Mouse (Mus musculus) bone marrow, adult 2 months (tissue): ENCODE data around the gene Jmjd1c. TPM values are rescaled to one million over a fixed set of nuclear protein-coding genes. Genes with fewer than 3 reads are reported as not detected.

Experiments used
- H3K27ac ChIP-seq: fragments of 200-500 bp; 2 replicates; pipeline ENCODE4 v1.5.1; 2012; ENCODE audit warnings: low read depth, mild to moderate bottlenecking, control low read depth, inconsistent platforms, low read length; ENCODE audit not compliant: control insufficient read depth, poor library complexity, insufficient read depth
- H3K4me1 ChIP-seq: fragments of 200-500 bp; 2 replicates; pipeline ENCODE4 v1.6.1; 2011; ENCODE audit warnings: low read length; ENCODE audit not compliant: control insufficient read depth, insufficient read depth
- H3K4me3 ChIP-seq: fragments of 200-500 bp; replicated peaks from 2 replicates; pipeline ENCODE3; 2011; ENCODE audit warnings: mild to moderate bottlenecking, low read depth, low read length, control low read depth; ENCODE audit not compliant: control insufficient read depth
- CTCF ChIP-seq: fragments of 200-500 bp; IDR thresholded peaks from 2 replicates; pipeline ENCODE4 v1.5.1; 2011; ENCODE audit warnings: low read length, control low read depth; ENCODE audit not compliant: control insufficient read depth, insufficient read depth
- POLR2A ChIP-seq: fragments of 200-500 bp; IDR thresholded peaks from 2 replicates; pipeline ENCODE4 v1.6.1; 2011; ENCODE audit warnings: low read depth, mild to moderate bottlenecking, control low read depth, low read length, borderline replicate concordance; ENCODE audit not compliant: control insufficient read depth
- WGBS: fragments of 180-500 bp; shearing (Covaris S2); methylation state at CpG from one replicate; pipeline ENCODE4 v1.1.7; 2018; 5-methylcytosine and 5-hydroxymethylcytosine counted together
- polyA plus RNA-seq: library from polyadenylated mRNA; stranded (reverse); fragments of >200 nt; gene quantifications from 2 replicates; pipeline ENCODE4 v1.2.4, GENCODE M21; 2011; ENCODE audit warnings: low replicate concordance; ENCODE audit not compliant: missing spikeins, insufficient read depth, insufficient read length

The Jmjd1c gene
- polyA plus RNA-seq, 1 experiment = 18.0 TPM

GRCm38 (mm10) chr10:67295938-67296466, 200.1 kb downstream of the Jmjd1c start:
- Histone ChIP-seq H3K4me1 (no peaks in the 10 kb centered on the region; the same call in 1 of the 2 replicates), H3K27ac (no peak overlapping the region), H3K4me3 (no peak overlapping the region)
- TF ChIP-seq POLR2A (no peak), CTCF (no peak)
- WGBS = 71% methylated on average over 7 of the region's 7 CpGs

DNA sequence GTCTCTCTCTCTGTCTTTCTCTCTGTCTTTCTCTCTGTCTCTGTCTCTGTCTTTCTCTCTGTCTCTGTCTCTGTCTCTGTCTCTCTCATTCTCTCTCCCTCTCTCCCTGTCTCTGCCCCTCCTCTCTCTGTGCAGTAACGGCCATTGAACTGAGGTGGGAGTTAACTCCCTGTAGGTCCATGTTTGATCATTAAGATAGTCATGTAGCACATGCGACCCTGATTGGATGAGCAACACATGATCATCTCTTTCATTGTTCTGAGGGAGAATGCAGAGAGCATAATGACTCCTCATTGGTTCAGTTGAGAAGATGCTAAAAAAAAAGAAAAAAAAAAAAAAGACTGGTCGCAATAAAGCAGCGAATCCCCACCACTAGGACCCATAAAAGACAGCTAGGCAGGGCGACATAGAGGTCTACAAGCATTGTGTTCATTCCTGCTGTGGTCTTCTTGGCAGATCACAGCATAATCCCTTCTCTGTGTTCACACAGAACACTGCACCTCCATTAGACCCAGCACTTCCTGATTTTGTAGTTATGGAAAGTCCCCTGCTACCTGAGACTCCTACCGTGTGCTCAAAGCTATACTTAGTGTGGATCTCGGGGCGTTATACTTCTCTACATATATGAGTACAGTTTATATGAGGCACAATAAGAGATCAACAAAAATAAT, 200.7 kb downstream of the Jmjd1c start:
- WGBS = 44% methylated on average over 8 of the region's 8 CpGs
- Histone ChIP-seq H3K4me3 (no peak overlapping the region), H3K4me1 (no peaks in the 10 kb centered on the region; the same call in 1 of the 2 replicates), H3K27ac (no peak overlapping the region)
- TF ChIP-seq CTCF = no peak
- no peak for TF ChIP-seq POLR2A

DNA sequence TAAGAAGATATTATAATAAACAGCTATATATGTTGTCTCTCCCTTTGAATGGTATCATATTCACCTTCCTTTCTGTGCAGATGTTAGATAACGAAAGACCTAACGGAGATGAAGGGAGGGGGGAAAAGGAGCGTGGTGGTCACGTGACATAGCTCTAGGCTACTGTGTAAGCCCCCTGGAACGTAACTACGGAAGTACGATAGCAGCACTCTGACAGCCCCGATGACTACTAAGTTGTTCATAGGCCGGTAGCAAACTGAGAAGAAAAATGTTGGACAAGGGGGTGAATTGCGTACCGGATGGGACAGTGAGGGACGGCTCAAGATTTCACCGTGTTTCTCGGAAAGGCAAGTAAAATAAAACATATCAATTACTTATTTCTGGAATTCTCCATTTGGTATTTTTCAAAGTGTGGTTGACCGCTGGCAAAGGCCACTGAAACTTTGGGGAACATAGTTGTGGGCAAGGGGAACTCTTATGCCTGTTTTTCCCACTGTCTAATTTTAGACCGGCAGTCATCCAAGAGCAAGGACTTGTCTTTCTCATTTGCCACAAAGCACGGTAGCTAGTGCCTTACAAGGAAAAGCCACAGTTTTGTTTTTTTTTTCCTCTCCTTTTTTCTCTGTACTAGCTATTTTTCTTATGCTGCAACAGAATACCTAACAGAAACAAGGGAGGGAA, 201.4 kb downstream of the Jmjd1c start:
- peak overlapping the region; percentile 12 for H3K4me3 ChIP-seq
- 72% methylated on average over 17 of the region's 17 CpGs for WGBS
- TF ChIP-seq POLR2A (no peak), CTCF (no peak)
- H3K27ac ChIP-seq = no peak overlapping the region
- no peaks in the 10 kb centered on the region; the same call in 1 of the 2 replicates for H3K4me1 ChIP-seq

DNA sequence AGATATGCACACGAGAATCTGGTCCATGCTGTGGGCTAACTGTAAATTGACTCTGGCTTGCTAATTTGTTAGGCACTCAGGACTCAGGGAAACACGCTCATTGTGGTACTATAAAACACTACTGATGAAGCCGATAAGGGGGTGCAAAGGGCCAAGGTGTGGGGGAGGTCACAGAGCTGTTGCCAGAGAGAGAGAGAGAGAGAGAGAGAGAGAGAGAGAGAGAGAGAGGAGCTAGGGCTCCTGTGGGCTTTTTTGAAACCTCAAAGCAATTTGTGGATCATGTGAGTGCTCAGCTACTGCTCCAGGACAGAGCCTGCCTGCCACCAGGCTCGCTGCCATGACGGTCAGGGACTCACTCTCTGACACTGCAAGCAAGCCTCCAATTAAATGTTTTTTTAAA, 202.9 kb downstream of the Jmjd1c start:
- TF ChIP-seq POLR2A (no peak), CTCF (no peak)
- 54% methylated on average over 5 of the region's 5 CpGs for WGBS
- Histone ChIP-seq H3K4me3 (no peak overlapping the region), H3K27ac (no peak overlapping the region), H3K4me1 (no peaks in the 10 kb centered on the region; the same call in 1 of the 2 replicates)

DNA sequence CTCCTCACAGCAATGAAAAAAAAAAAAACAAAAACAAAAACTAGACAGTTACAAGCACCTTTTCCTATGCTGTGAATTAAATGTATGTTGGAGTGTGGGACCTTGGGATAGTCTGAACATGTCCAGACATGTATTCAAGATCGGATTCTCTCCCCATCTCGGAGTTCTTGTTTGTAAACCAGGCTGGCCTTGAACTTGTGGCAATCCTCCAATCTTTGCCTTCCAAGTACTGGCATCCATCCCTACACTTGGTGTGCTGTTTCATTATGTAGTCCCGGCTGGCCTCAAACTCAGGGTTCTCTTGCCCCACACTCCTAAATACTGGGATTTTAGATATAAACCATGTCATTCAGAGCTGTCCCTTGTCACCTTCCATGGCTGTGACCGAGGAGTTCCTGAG, 203.4 kb downstream of the Jmjd1c start:
- 72% methylated on average over 4 of the region's 4 CpGs for WGBS
- Histone ChIP-seq H3K4me3 (no peak overlapping the region), H3K4me1 (no peaks in the 10 kb centered on the region; the same call in 1 of the 2 replicates), H3K27ac (no peak overlapping the region)
- no peak for TF ChIP-seq CTCF
- TF ChIP-seq POLR2A = no peak

- WGBS = 64% methylated on average over 6 of the region's 6 CpGs
- H3K27ac ChIP-seq = no peak overlapping the region
These were observed 205.1 kb downstream of the Jmjd1c start for GRCm38 (mm10) chr10:67301046-67301445.

DNA sequence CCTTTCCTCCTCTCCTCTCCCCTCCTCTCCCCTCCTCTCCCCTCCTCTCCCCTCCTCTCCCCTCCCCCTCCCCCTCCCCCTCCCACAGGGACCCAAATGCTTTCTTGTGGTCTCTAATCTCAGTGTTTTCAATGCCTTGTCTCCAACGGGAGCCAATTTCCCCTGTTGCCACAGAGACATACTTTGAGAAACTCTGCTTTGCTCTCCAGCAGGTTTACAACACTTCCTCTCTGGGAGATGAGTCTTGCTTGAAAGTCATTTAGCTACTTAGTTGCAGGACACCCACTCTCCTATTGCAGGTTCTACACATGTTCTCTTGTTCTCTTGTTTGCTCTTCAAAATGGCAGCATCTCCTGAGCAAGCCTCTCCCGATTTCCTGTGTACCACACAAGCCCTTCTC, 206.4 kb downstream of the Jmjd1c start:
- H3K4me1 ChIP-seq = no peaks in the 10 kb centered on the region; the same call in 1 of the 2 replicates

More at GRCm38 (mm10) chr10:67301046-67301445, 205.1 kb downstream of the Jmjd1c start:
- H3K4me3 ChIP-seq = no peak overlapping the region
- H3K4me1 ChIP-seq = no peaks in the 10 kb centered on the region; the same call in 1 of the 2 replicates
- TF ChIP-seq POLR2A (no peak), CTCF (no peak)

More for the DNA sequence above, 206.4 kb downstream of the Jmjd1c start:
- WGBS = 35% methylated on average over 2 of the region's 2 CpGs
- no peak for TF ChIP-seq CTCF
- no peak for TF ChIP-seq POLR2A
- no peak overlapping the region for H3K27ac ChIP-seq
- H3K4me3 ChIP-seq = no peak overlapping the region

Other genes starting within 250 kb of the Jmjd1c start
- gene Reep3, start 820 bp downstream of the Jmjd1c start, polyA plus RNA-seq = 3.7 and 10.8 TPM in 2 replicates
- 10.9 and 19.3 TPM in 2 replicates for gene Nrbf2, start 189.2 kb downstream of the Jmjd1c start, polyA plus RNA-seq